Mouse (Mus musculus) thymus, adult 18-20 months (tissue): Measurements from ENCODE around the gene Trpc4.

ENCODE experiments used
- DNase-seq, 2 experiments: peaks; one replicate each; pipeline ENCODE4 v3.0.0; 2022; ENCODE audit warnings: mixed read lengths in 2 of 2

Gene Trpc4

GRCm38 (mm10) chr3:54155639-54156315, at the start of gene Trpc4:
Gene Trpc4, plus strand, starts transcription at chr3:54156035.
- no peak for DNase-seq

- DNase-seq: no peak
Observed at GRCm38 (mm10) chr3:54111489-54111888, 44.3 kb upstream of the Trpc4 start.

GRCm38 (mm10) chr3:54135376-54135775, 20.5 kb upstream of the Trpc4 start:
- DNase-seq: no peak

DNA sequence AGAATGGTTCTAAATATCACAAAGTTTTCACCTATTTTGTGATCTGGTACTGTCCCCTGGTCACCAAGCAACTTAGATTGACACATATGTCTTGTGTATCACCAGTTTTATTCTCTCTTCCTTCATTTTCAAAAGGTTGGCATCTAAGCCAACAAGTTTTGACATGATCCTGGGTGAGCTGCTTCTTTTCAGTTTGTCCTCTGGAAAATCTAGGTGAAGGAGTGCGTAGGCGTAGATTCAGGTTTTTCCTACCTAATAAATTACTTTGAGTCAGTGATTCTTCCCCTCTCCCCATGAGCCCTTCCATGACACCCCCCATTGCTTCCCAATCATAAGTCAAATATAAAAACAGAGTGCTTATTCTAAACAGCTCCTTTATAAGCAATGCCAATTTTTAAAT, 14.5 kb upstream of the Trpc4 start:
- no peak for DNase-seq

GRCm38 (mm10) chr3:54154844-54155638, 794 bp upstream of the Trpc4 start:
- DNase-seq: no peak

DNA sequence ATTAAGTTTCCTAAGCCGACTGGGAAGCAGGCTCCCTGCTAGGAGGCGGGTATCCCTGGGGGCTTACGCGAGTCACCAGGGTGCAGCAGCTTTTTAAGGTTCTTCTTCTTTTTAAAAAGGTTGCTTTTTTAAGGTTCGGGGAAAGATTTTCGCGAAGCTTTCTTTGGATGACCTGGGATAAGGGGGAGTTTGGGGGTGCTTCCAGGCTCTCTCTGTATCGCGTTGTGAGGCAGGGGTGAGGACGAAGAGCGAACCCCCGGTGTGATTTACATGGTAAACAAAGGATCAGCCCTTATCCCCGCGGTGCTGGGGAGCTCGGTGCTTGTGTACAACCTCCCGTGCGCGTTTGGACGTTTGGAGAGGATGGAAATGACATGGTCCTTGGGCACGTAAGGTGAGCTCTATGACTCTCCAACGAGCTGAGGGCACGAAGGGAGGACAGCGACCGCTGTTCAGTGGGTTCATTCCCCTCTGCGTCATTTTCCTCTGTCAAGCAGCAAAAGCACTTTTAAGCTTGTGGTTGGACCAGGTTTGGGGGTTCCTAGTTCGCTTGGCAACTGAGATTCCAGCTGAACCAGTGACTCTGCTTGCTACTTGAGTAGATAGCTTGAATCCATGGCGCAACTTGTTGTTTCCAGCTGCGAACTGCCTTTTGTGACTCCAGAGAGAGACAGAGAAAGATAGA, 623 bp downstream of the Trpc4 start:
- DNase-seq: no peak

DNA sequence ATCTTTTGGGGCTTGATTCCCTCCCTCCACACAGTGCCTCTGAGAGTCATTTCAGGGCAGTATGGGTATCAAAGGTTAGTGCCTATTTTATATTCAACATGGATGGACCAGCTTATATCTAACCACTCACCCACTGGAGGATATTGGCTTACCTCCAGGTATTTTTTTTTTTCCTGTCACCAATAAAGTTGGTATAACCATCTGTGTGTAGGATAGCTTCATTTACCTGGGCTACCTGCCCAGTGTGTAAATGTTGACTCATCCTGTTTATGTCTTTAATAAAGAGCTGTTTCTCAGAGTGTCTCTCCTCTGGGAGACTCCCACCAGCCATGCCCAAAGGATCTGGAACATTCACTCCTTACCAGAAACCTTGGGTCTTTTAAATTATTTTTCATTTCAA, 14.9 kb downstream of the Trpc4 start:
- no peak for DNase-seq

DNA sequence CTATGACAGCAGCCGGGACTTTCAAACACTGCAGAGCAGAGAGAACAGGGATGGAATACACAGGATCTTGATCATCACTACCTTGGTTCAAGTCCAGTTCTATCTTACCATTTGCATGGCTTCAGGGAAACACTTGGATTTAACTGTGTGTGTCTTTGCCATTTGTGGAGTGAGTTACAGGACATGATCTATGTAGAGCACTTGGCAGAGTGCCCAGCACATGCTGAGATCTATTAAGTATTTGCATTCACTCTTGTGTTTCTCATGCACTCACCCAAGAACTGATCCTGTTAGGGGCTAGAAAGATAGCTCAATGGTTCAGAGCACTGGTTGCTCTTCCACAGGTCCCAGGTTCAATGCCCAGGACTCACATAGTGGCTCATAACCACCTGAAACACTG, 21.5 kb downstream of the Trpc4 start:
- DNase-seq: no peak

DNA sequence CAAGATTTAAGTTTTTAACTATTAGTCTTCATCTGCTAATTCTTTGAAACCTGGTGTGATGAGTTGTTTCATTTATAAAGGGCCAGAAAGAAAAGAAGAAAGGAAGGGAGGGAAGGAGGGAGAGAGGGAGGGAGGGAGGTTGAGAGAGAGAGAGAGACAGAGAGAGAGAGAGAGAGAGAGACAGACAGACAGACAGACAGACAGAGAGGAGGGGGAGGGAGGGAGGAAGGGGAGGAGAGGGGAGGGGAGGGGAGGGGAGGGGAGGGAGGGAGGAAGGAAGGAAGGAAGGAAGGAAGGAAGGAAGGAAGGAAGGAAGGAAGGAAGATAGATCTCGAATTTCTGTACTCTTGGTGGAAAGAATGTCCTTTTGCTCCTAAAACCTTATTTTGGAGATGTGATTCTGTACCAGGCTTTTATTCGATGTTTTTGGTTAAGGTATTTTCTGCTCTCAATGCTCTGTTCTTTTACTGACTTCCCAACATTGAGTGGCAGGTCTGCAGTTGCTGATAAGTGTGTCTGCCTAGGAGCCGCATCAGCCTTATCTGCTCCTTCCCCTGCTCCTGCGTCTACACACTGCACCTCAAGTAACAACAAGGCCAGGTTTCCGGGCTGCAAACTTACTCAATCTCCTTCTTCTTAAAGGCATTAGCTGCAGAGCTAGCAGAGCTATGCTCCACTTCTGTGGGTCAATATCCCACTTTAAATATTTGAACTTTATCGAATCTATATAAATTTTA, 35.3 kb downstream of the Trpc4 start:
- no peak for DNase-seq

DNA sequence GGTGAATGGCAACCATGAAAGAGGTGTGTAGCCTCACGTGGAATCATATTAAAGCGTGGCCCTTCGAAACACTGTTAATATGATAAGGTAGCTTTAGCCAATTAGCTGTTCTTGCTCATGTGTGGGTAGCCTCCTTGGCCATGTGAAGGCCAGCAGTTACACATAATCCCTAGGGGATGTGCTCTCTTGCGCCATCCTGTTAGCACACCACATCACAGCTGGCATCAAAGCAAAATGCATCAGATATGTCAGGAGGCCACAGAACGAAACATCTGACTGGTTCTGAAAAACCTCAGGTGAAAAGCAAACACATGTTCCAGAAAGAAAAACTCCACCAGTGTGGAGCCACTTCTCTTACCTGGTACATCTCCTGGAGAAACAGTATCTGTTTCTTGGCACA, 45.4 kb downstream of the Trpc4 start:
- DNase-seq: no peak

DNA sequence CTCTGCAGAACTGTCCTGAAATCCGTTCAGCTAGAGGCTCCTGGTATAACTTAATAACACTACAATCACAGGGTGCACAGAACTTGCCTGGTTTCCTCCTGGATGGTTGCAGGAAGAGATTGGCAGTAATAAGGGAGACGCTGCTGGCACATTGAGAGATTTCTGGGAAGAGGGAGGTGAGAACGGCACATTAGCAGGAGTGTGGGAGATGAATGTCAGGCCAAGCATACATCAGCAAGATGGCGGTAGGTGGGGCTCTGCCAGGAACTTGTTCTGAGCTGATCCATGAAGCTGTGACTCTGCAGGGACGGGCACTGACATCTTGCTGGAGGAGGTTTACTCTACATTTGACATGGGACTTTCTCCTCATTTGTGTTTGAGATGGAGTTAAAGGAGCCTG, 48.6 kb downstream of the Trpc4 start:
- DNase-seq: no peak

DNA sequence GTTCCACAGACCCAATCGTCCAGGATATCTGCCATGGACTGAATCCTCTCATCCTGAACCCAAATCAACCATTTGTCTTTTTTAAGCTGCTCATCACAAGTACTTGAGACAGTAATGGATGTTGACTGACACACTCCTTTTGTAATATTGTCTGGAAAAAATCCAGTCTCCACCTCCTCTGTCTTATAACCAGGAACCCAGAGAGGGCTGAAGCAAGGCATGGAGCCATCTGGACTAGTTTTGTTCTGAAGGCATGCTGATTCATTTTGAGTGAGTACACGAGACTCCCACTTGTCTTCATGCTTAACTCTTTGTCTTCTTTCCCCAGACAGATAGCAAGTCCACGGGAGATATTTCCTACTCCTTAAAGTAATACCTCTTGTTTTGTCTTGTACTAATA, 54.3 kb downstream of the Trpc4 start:
- no peak for DNase-seq

GRCm38 (mm10) chr3:54211441-54211840, 55.6 kb downstream of the Trpc4 start:
- no peak for DNase-seq

GRCm38 (mm10) chr3:54222549-54222948, 66.7 kb downstream of the Trpc4 start:
- DNase-seq: no peak

DNA sequence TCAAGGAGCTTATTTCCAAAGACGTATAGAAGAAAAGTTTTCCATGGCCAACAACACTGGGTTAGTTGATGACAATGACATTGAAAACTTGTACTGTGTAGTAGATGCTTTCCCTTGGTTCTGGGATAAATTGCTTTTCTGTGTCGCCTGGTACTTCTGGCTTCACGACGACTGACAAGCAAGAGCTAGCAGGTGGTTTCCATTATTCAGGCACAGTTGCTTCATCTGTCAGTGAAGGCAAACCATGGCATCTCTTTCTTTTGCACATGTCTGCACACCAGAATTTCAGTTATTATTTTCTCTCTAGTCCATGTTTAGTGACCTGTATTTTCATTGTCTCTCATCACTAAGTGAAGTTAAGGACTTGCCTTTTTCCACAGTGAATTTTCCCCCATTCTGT, 72.6 kb downstream of the Trpc4 start:
- no peak for DNase-seq

- DNase-seq: no peak
Observed at GRCm38 (mm10) chr3:54238891-54239290, 83.1 kb downstream of the Trpc4 start.

- DNase-seq: no peak
Observed at GRCm38 (mm10) chr3:54239426-54239825, 83.6 kb downstream of the Trpc4 start.

GRCm38 (mm10) chr3:54243136-54243535, 87.3 kb downstream of the Trpc4 start:
- no peak for DNase-seq

- no peak for DNase-seq
Observed at GRCm38 (mm10) chr3:54244729-54245465, 89.1 kb downstream of the Trpc4 start.

DNA sequence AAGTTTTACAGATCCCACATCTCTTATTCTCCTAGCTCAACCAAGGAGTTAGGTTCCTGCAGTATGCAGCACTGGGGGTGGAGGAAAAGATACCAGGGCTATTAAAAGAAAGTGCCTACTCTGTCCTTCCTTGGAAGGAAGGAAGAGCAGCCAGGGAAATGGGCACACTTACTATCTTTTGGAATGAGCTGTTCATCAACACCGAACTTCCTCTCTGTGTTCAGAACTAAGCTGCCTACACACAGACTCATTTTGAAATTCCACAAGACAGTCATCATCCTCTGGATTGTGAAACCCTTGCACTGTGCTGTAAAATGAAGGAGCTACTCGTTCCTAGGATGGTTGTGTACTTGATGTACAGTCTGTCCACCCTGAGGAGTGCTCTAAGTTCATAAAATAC, 90.6 kb downstream of the Trpc4 start:
- DNase-seq: no peak

- no peak for DNase-seq
Observed at GRCm38 (mm10) chr3:54249311-54249710, 93.5 kb downstream of the Trpc4 start.

- DNase-seq: no peak
Observed at GRCm38 (mm10) chr3:54266943-54267342, 111.1 kb downstream of the Trpc4 start.
